Comparison of ENCODE assay signal across 15 mouse cellular contexts in the genomic region with DNA sequence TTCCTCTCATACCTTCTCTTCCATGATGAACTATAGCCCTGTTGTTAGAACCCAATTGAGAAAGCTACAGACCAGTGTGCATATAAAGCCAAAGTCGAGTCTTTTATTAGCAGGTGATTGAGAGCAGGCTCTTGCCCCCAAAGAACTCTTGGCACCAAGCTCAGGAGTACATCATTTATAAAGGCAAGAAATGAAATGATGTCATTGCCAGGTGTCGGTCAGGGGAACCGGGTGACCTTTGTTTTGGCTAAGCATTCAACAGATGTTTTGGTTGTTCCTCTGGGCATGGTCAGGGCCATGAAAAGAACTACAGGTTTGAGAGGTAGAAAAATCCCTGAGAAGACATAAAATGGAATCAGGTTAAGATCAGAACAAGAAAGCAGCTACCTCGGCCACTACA.
"Had no signal": no experiment of that assay in that cellular context is flagged by ENCODE, and none has a peak within 500 bp of the region (broad histone marks: within the 10 kb centered on the region; RNA-seq: fewer than 3 reads in every experiment).

No protein-coding gene starts in this region.

- H3K4me1 ChIP-seq: neural tube, embryonic 15.5 days; stomach, embryonic 15.5 days had no signal

- H3K27ac ChIP-seq: neural tube, embryonic 15.5 days; stomach, embryonic 15.5 days; stomach, postnatal 0 days had no signal

- H3K4me2 ChIP-seq: neural tube, embryonic 15.5 days; stomach, embryonic 15.5 days had no signal

- H3K27me3 ChIP-seq: neural tube, embryonic 15.5 days; stomach, embryonic 15.5 days had no signal

- H3K9ac ChIP-seq: neural tube, embryonic 15.5 days; stomach, embryonic 15.5 days had no signal

- DNase-seq: retina, postnatal 1 day; right cerebral cortex, adult 18-20 months; right cerebral cortex, postnatal 14 days; right cerebral cortex, postnatal 25 days; right cerebral cortex, postnatal 4 days; spleen, adult 18-20 months; thymus, adult 18-20 months; thymus, adult 2 months; thymus, postnatal 14 days; thymus, postnatal 25 days; thymus, postnatal 36 days; thymus, postnatal 4 days had no signal

- H3K4me3 ChIP-seq: neural tube, embryonic 15.5 days; stomach, embryonic 15.5 days had no signal

- H3K36me3 ChIP-seq: neural tube, embryonic 15.5 days; stomach, embryonic 15.5 days had no signal

- H3K9me3 ChIP-seq: neural tube, embryonic 15.5 days; stomach, embryonic 15.5 days had no signal
